Mouse (Mus musculus): ENCODE measurements around the gene Itgb4. TPM values are rescaled to one million over a fixed set of nuclear protein-coding genes. Genes with fewer than 3 reads are reported as not detected.
A peak's percentile ranks its signal among the peaks of the same experiment; 100 is the strongest.

Gene Itgb4
- polyA plus RNA-seq, 1 experiment from 2014 or later = 0.80 TPM

- no peaks in the 10 kb centered on the region for H3K9me3 ChIP-seq (replicated peaks; ENCODE audit: control insufficient read depth, low read length)
- H3K9ac ChIP-seq (ENCODE audit: low read depth, low read length) = no peak overlapping the region
- no peak overlapping the region for H3K4me2 ChIP-seq
- no peak overlapping the region for H3K4me3 ChIP-seq (ENCODE audit: low read depth, low read length)
- no peaks in the 10 kb centered on the region for H3K27me3 ChIP-seq (ENCODE audit: control insufficient read depth, insufficient read depth, low read length)
- 93% methylated on average over 9 of the region's 9 CpGs for WGBS (ENCODE audit: insufficient replicate concordance)
- no peaks in the 10 kb centered on the region for H3K4me1 ChIP-seq (ENCODE audit: control insufficient read depth, insufficient read depth, low read length)
- H3K36me3 ChIP-seq (ENCODE audit: control insufficient read depth, insufficient read depth, low read length) = peaks cover 34% of the 10 kb centered on the region
- H3K27ac ChIP-seq (ENCODE audit: low read depth, low read length) = no peak overlapping the region
- no peak for ATAC-seq (replicated peaks; ENCODE audit: insufficient number of reproducible peaks, low FRiP score, low TSS enrichment)
These were observed 15.5 kb upstream of the Itgb4 start for GRCm38 (mm10) chr11:115959018-115959417.

DNA sequence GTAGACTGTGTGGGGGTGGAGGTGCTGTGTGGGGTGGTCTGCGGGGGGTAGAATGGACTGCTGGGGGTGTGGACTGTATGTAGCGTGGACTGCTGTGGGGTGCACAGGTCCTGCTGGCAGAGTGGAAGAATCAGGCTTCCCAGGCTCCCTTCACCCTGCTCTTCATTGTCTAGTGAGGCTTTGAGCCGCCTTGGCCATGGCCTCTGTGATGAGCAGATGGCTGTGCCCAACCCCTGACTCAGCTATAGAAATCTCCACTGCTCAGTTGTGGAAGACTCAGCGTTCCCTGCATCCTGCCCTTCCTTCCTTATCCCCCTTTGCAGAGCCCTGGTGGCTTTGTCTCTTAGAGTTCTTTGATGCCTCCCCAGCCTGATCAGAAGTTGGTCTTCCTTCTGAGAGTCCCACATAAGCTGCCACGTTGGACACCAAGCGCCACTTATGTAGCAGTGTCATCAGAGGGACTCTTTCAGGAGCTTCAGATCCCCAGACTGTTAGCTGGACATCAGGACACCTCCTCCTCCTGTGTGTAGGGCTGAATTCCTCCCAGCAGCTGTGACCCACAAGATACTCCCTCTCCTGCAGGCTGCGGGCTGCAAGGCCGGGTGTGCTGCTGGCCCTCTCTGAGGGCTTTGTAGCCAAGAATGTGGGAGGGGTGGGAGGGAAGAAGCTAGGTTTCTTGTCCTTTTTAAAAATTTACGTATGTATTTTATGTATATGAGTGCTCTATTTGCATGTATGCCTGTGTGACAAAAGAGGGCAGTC, 11.7 kb upstream of the Itgb4 start:
- no peak overlapping the region for H3K27ac ChIP-seq (ENCODE audit: low read depth, low read length)
- H3K36me3 ChIP-seq (ENCODE audit: control insufficient read depth, insufficient read depth, low read length) = peaks cover 50% of the 10 kb centered on the region
- no peak overlapping the region for H3K4me3 ChIP-seq (ENCODE audit: low read depth, low read length)
- no peaks in the 10 kb centered on the region for H3K27me3 ChIP-seq (ENCODE audit: control insufficient read depth, insufficient read depth, low read length)
- no peak for ATAC-seq (replicated peaks; ENCODE audit: insufficient number of reproducible peaks, low FRiP score, low TSS enrichment)
- 85% methylated on average over 9 of the region's 9 CpGs for WGBS (ENCODE audit: insufficient replicate concordance)
- H3K9ac ChIP-seq (ENCODE audit: low read depth, low read length) = no peak overlapping the region
- no peaks in the 10 kb centered on the region for H3K9me3 ChIP-seq (replicated peaks; ENCODE audit: control insufficient read depth, low read length)
- no peak overlapping the region for H3K4me2 ChIP-seq
- H3K4me1 ChIP-seq (ENCODE audit: control insufficient read depth, insufficient read depth, low read length) = peaks cover 8% of the 10 kb centered on the region

- H3K27ac ChIP-seq (ENCODE audit: low read depth, low read length) = peak overlapping the region; percentile 59; the same call in 1 of the 2 replicates
- H3K4me3 ChIP-seq (ENCODE audit: low read depth, low read length) = no peak overlapping the region
- H3K4me1 ChIP-seq (ENCODE audit: control insufficient read depth, insufficient read depth, low read length) = peaks cover 12% of the 10 kb centered on the region
- no peaks in the 10 kb centered on the region for H3K27me3 ChIP-seq (ENCODE audit: control insufficient read depth, insufficient read depth, low read length)
- H3K9ac ChIP-seq (ENCODE audit: low read depth, low read length) = 0 out of 2 replicates have a peak overlapping the region, but pooled peaks have one; percentile 10
- peaks cover 48% of the 10 kb centered on the region for H3K36me3 ChIP-seq (ENCODE audit: control insufficient read depth, insufficient read depth, low read length)
- no peak overlapping the region for H3K4me2 ChIP-seq
- no peaks in the 10 kb centered on the region for H3K9me3 ChIP-seq (replicated peaks; ENCODE audit: control insufficient read depth, low read length)
- ATAC-seq (replicated peaks; ENCODE audit: insufficient number of reproducible peaks, low FRiP score, low TSS enrichment) = peak; percentile 47
- 70% methylated on average over 10 of the region's 10 CpGs for WGBS (ENCODE audit: insufficient replicate concordance)
These were observed 9.4 kb upstream of the Itgb4 start for GRCm38 (mm10) chr11:115964977-115965604.

DNA sequence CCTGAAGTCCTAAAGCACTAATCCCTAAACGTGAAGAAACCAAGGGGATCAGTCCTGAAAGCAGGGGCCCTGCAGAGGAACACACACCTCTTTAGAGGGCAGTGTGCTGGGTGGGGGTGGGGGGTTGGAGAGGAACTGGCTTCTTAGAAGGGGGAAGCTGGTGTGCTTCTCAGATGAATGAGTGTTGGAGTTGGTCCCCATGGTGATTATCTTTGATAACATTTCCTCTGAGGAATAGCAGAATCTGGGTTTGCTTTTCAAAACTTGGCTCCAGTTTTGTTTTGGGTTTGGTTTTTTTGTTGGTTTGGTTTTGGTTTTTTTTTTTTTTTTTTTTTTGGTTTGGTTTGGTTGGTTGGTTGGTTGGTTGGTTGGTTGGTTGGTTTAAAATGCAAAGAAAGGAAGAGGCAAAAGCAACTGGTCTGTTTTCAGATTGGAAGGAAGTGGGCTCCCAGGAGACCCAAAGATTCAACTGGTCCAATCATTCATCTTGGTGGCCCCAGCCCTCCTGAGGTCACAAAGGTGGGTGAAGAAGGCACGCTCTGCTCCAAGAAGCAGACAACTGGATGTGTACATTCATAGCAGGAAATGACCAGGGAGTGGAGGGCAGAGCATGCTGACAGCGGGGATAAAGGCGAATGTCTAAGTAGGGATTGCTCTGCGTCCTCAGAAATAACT, 5.6 kb upstream of the Itgb4 start:
- no peak overlapping the region for H3K4me3 ChIP-seq (ENCODE audit: low read depth, low read length)
- H3K27me3 ChIP-seq (ENCODE audit: control insufficient read depth, insufficient read depth, low read length) = peaks cover 7% of the 10 kb centered on the region
- no peak overlapping the region for H3K9ac ChIP-seq (ENCODE audit: low read depth, low read length)
- H3K4me1 ChIP-seq (ENCODE audit: control insufficient read depth, insufficient read depth, low read length) = peaks cover 12% of the 10 kb centered on the region
- H3K4me2 ChIP-seq = no peak overlapping the region
- 50% methylated on average over 5 of the region's 5 CpGs for WGBS (ENCODE audit: insufficient replicate concordance)
- no peak overlapping the region for H3K27ac ChIP-seq (ENCODE audit: low read depth, low read length)
- peaks cover 26% of the 10 kb centered on the region for H3K36me3 ChIP-seq (ENCODE audit: control insufficient read depth, insufficient read depth, low read length)
- no peaks in the 10 kb centered on the region for H3K9me3 ChIP-seq (replicated peaks; ENCODE audit: control insufficient read depth, low read length)
- ATAC-seq (replicated peaks; ENCODE audit: insufficient number of reproducible peaks, low FRiP score, low TSS enrichment) = no peak

DNA sequence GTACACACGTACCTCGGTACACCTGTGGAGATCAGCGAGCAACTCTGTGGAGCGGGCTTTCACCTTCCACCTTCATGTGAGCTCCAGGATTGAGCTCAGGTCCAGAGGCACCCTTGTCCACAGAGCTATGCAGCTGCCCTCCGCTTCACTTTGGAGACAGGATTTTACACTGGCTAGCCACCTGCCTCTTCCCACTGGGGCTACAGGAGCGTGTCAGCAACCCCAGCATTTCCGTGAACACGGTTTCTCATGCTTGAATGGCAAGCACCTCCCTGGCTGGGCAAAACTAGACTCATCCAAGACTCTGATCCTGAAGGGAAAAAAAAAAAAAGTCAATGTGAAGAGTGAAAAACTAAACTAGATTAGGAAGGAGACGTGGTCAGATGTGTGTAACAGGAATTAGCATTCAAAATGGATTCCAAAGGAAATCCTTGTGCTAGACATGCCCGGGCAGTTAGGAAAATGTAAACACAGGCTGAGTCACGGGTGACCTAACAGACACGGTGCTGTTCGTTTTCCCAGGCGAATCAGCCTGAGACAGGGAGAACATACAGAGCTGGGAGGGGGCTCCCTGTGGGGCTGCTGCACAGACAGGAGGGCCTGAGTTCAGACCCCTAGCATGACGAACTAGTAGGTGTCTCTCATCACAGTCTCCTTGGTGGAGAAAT, 4.4 kb upstream of the Itgb4 start:
- Histone ChIP-seq H3K4me3 (ENCODE audit: low read depth, low read length) (no peak overlapping the region), H3K9ac (ENCODE audit: low read depth, low read length) (no peak overlapping the region), H3K9me3 (replicated peaks; ENCODE audit: control insufficient read depth, low read length) (no peaks in the 10 kb centered on the region), H3K27me3 (ENCODE audit: control insufficient read depth, insufficient read depth, low read length) (peaks cover 19% of the 10 kb centered on the region), H3K4me1 (ENCODE audit: control insufficient read depth, insufficient read depth, low read length) (peaks cover 12% of the 10 kb centered on the region), H3K4me2 (no peak overlapping the region), H3K27ac (ENCODE audit: low read depth, low read length) (no peak overlapping the region), H3K36me3 (ENCODE audit: control insufficient read depth, insufficient read depth, low read length) (peaks cover 15% of the 10 kb centered on the region)
- WGBS (ENCODE audit: insufficient replicate concordance) = 60% methylated on average over 15 of the region's 15 CpGs
- no peak for ATAC-seq (replicated peaks; ENCODE audit: insufficient number of reproducible peaks, low FRiP score, low TSS enrichment)

GRCm38 (mm10) chr11:115971016-115971415, 3.5 kb upstream of the Itgb4 start:
- Histone ChIP-seq H3K4me3 (ENCODE audit: low read depth, low read length) (no peak overlapping the region), H3K9me3 (replicated peaks; ENCODE audit: control insufficient read depth, low read length) (no peaks in the 10 kb centered on the region), H3K27me3 (ENCODE audit: control insufficient read depth, insufficient read depth, low read length) (peaks cover 28% of the 10 kb centered on the region), H3K9ac (ENCODE audit: low read depth, low read length) (no peak overlapping the region), H3K4me1 (ENCODE audit: control insufficient read depth, insufficient read depth, low read length) (peaks cover 10% of the 10 kb centered on the region), H3K4me2 (no peak overlapping the region), H3K27ac (ENCODE audit: low read depth, low read length) (no peak overlapping the region), H3K36me3 (ENCODE audit: control insufficient read depth, insufficient read depth, low read length) (peaks cover 10% of the 10 kb centered on the region)
- 71% methylated on average over 6 of the region's 6 CpGs for WGBS (ENCODE audit: insufficient replicate concordance)
- no peak for ATAC-seq (replicated peaks; ENCODE audit: insufficient number of reproducible peaks, low FRiP score, low TSS enrichment)

DNA sequence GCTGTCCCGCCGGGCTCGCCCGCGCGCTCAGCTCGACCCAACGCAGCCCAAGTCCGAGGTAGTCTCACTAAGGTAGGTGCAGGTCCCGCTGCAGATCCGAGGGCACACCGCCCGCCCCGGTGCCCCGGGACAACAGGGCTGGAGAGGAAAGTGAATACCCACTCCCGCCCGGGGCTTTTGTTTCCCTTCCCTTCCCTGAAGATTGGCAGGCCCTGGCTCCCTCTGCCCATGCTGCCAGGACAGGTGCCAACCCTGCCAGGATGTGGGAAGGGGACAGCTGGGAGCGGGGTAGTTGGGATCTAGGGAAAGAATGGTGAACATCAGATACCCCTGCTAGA, 543 bp downstream of the Itgb4 start:
- Histone ChIP-seq H3K27me3 (ENCODE audit: control insufficient read depth, insufficient read depth, low read length) (peaks cover 49% of the 10 kb centered on the region), H3K4me2 (peak overlapping the region; percentile 84), H3K9ac (ENCODE audit: low read depth, low read length) (peak overlapping the region; percentile 63), H3K9me3 (replicated peaks; ENCODE audit: control insufficient read depth, low read length) (no peaks in the 10 kb centered on the region), H3K36me3 (ENCODE audit: control insufficient read depth, insufficient read depth, low read length) (no peaks in the 10 kb centered on the region), H3K4me1 (ENCODE audit: control insufficient read depth, insufficient read depth, low read length) (peaks cover 6% of the 10 kb centered on the region), H3K27ac (ENCODE audit: low read depth, low read length) (no peak overlapping the region), H3K4me3 (ENCODE audit: low read depth, low read length) (peak overlapping the region; percentile 54)
- ATAC-seq (replicated peaks; ENCODE audit: insufficient number of reproducible peaks, low FRiP score, low TSS enrichment) = no peak
- 5% methylated on average over 15 of the region's 18 CpGs for WGBS (ENCODE audit: insufficient replicate concordance)

DNA sequence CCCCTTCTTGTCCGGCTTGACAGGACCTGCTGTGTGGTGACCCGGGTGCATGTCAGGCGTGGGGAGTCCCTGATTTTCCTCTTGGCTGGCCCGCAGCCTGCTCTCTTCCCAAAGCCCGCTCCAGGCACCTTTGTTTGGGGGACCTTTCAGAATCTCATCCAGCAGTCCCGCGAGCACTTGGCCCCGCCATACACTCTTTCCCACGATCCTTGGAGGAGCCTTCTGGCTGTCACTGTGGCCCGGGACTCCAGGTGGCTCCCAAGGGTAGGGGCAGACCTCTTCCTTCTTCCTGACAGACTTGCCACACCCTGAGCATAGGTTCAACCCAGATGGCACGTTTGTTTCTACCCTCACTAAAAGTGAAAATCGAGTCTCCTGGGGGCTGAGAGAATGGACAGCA, 1.0 kb downstream of the Itgb4 start:
- Histone ChIP-seq H3K4me2 (peak overlapping the region; percentile 84), H3K4me1 (ENCODE audit: control insufficient read depth, insufficient read depth, low read length) (peaks cover 6% of the 10 kb centered on the region), H3K9ac (ENCODE audit: low read depth, low read length) (no peak overlapping the region), H3K27me3 (ENCODE audit: control insufficient read depth, insufficient read depth, low read length) (peaks cover 51% of the 10 kb centered on the region), H3K27ac (ENCODE audit: low read depth, low read length) (no peak overlapping the region), H3K9me3 (replicated peaks; ENCODE audit: control insufficient read depth, low read length) (no peaks in the 10 kb centered on the region), H3K36me3 (ENCODE audit: control insufficient read depth, insufficient read depth, low read length) (no peaks in the 10 kb centered on the region), H3K4me3 (ENCODE audit: low read depth, low read length) (no peak overlapping the region)
- WGBS (ENCODE audit: insufficient replicate concordance) = 37% methylated on average over 12 of the region's 12 CpGs
- no peak for ATAC-seq (replicated peaks; ENCODE audit: insufficient number of reproducible peaks, low FRiP score, low TSS enrichment)
